Mouse (Mus musculus) olfactory bulb, adult 2 months (tissue): Measurements from ENCODE around the gene Clec2g.

Experiments used
- CTCF ChIP-seq: fragments of 200-500 bp; IDR thresholded peaks from 2 replicates; pipeline ENCODE4 v1.5.1; 2012; ENCODE audit warnings: low read depth, mild to moderate bottlenecking, low read length, moderate library complexity; ENCODE audit not compliant: insufficient read depth
- POLR2A ChIP-seq: fragments of 200-500 bp; IDR thresholded peaks from 2 replicates; pipeline ENCODE4 v1.6.1; 2012; ENCODE audit warnings: mild to moderate bottlenecking, low read depth, low read length, moderate library complexity; ENCODE audit not compliant: insufficient read depth

- TF ChIP-seq POLR2A (no peak), CTCF (no peak)
These were observed 62.7 kb downstream of the Clec2g start for GRCm38 (mm10) chr6:128996768-128997442.
